Mouse (Mus musculus): Measurements from ENCODE around the gene Olfr1298. TPM values are rescaled to one million over a fixed set of nuclear protein-coding genes. Genes with fewer than 3 reads are reported as not detected.

Olfr1298 gene
- total RNA-seq (2014; fragmentation: Nextera tagmentation) (not detected in 2 replicates), total RNA-seq (2017) (not detected in 2 replicates)

- ATAC-seq (replicated peaks; ENCODE audit: poor library complexity, severe bottlenecking): no peak
These were observed at the start of gene Olfr1298 for GRCm38 (mm10) chr2:111649101-111649500. Gene Olfr1298, minus strand, starts transcription at chr2:111649201.

DNA sequence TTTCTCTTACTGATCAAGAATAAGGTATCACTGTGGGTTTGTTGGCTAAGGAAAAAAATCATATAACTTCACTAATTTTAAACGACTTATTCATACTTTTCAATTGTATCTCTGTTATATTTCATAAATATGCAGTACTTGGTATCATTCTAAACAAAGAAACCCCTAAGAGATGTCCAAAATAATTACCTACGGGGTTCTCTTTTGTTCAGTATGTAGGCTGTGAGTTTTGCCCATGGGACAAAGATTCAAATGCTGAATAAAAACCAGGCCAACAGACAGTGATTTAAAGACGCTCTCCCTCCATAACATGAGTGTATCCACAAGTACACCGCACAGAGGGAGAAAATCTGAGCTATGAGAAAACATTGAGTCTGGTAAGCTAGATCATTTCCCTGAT is 12.1 kb upstream of the Olfr1298 start, which contains the start of gene Olfr1299:
Gene Olfr1299 (plus strand): TSS at position 301 of the 400 bp plus-strand sequence.
- no peak for ATAC-seq (replicated peaks; ENCODE audit: poor library complexity, severe bottlenecking)

DNA sequence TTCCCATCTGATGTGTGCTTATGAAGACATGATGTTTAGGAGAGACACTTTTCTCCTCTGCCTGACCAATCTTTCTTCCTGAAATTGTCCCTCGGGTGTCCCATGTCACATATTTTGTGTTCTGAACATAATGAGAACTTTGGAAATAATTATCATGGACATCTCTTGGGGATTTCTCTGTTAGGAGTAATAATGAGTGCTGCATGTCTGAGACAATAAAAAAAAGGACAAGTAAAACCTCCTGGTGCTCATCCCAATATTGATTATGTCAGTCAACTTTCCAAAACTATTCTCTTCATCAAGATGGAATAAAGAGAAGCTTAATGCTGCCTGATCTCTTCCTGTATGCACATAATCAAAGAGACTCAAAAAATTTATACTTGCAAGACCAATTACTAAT is 22.6 kb downstream of the Olfr1298 start, which contains the start of gene Olfr1297:
Gene Olfr1297 (minus strand): TSS at position 101 of the 400 bp plus-strand sequence.
- no peak for ATAC-seq (replicated peaks; ENCODE audit: poor library complexity, severe bottlenecking)

Other genes starting within 250 kb of the Olfr1298 start
- gene Olfr1286, start 226.1 kb downstream of the Olfr1298 start, total RNA-seq (2014; fragmentation: Nextera tagmentation): not detected in 2 replicates
- not detected in 2 replicates for gene Olfr1286, start 226.1 kb downstream of the Olfr1298 start, total RNA-seq (2017)
- gene Olfr1287, start 200.1 kb downstream of the Olfr1298 start, total RNA-seq (2014; fragmentation: Nextera tagmentation): not detected in 2 replicates
- gene Olfr1287, start 200.1 kb downstream of the Olfr1298 start, total RNA-seq (2017): not detected in 2 replicates
- gene Olfr1288, start 175.1 kb downstream of the Olfr1298 start, total RNA-seq (2014; fragmentation: Nextera tagmentation): not detected in 2 replicates
- not detected in 2 replicates for gene Olfr1288, start 175.1 kb downstream of the Olfr1298 start, total RNA-seq (2017)
- gene Olfr1289, start 168.4 kb downstream of the Olfr1298 start, total RNA-seq (2014; fragmentation: Nextera tagmentation): not detected in 2 replicates
- gene Olfr1289, start 168.4 kb downstream of the Olfr1298 start, total RNA-seq (2017): not detected in 2 replicates
- gene Olfr1290, start 155.4 kb downstream of the Olfr1298 start, total RNA-seq (2014; fragmentation: Nextera tagmentation): not detected in 2 replicates
- not detected in 2 replicates for gene Olfr1290, start 155.4 kb downstream of the Olfr1298 start, total RNA-seq (2017)
- gene Olfr1291-ps1, start 152.0 kb downstream of the Olfr1298 start, total RNA-seq (2014; fragmentation: Nextera tagmentation): not detected in 2 replicates
- gene Olfr1291-ps1, start 152.0 kb downstream of the Olfr1298 start, total RNA-seq (2017): not detected in 2 replicates
- gene Olfr1293-ps, start 124.0 kb downstream of the Olfr1298 start, total RNA-seq (2014; fragmentation: Nextera tagmentation): not detected in 2 replicates
- not detected in 2 replicates for gene Olfr1293-ps, start 124.0 kb downstream of the Olfr1298 start, total RNA-seq (2017)
- not detected in 2 replicates for gene Olfr1294, start 108.9 kb downstream of the Olfr1298 start, total RNA-seq (2014; fragmentation: Nextera tagmentation)
- not detected in 2 replicates for gene Olfr1294, start 108.9 kb downstream of the Olfr1298 start, total RNA-seq (2017)
- not detected in 2 replicates for gene Olfr1295, start 79.5 kb downstream of the Olfr1298 start, total RNA-seq (2014; fragmentation: Nextera tagmentation)
- gene Olfr1295, start 79.5 kb downstream of the Olfr1298 start, total RNA-seq (2017): not detected in 2 replicates
- not detected in 2 replicates for gene Olfr1297, start 22.7 kb downstream of the Olfr1298 start, total RNA-seq (2014; fragmentation: Nextera tagmentation)
- not detected in 2 replicates for gene Olfr1297, start 22.7 kb downstream of the Olfr1298 start, total RNA-seq (2017)
- not detected in 2 replicates for gene Olfr1299, start 12.2 kb upstream of the Olfr1298 start, total RNA-seq (2014; fragmentation: Nextera tagmentation)
- not detected in 2 replicates for gene Olfr1299, start 12.2 kb upstream of the Olfr1298 start, total RNA-seq (2017)
- not detected in 2 replicates for gene Olfr1301, start 101.8 kb upstream of the Olfr1298 start, total RNA-seq (2014; fragmentation: Nextera tagmentation)
- not detected in 2 replicates for gene Olfr1301, start 101.8 kb upstream of the Olfr1298 start, total RNA-seq (2017)
- not detected in 2 replicates for gene Olfr1302, start 128.2 kb upstream of the Olfr1298 start, total RNA-seq (2014; fragmentation: Nextera tagmentation)
- not detected in 2 replicates for gene Olfr1302, start 128.2 kb upstream of the Olfr1298 start, total RNA-seq (2017)
- gene Olfr1303, start 171.1 kb upstream of the Olfr1298 start, total RNA-seq (2014; fragmentation: Nextera tagmentation): not detected in 2 replicates
- not detected in 2 replicates for gene Olfr1303, start 171.1 kb upstream of the Olfr1298 start, total RNA-seq (2017)
- not detected in 2 replicates for gene Olfr1305, start 227.9 kb upstream of the Olfr1298 start, total RNA-seq (2014; fragmentation: Nextera tagmentation)
- not detected in 2 replicates for gene Olfr1305, start 227.9 kb upstream of the Olfr1298 start, total RNA-seq (2017)